Mouse (Mus musculus) kidney, embryonic 16.5 days (tissue): Measurements from ENCODE around the gene Phactr2. TPM values are rescaled to one million over a fixed set of nuclear protein-coding genes. Genes with fewer than 3 reads are reported as not detected.

ENCODE experiments used
- ATAC-seq: fragments of 200-750 bp; cut with Nextera tagmentation; 2 replicates; pipeline ENCODE4 v1.8.0; 2017; ENCODE audit warnings: moderate TSS enrichment; ENCODE audit not compliant: low FRiP score, low TSS enrichment
- H3K27ac ChIP-seq: fragments of 300-500 bp; sonication (generic); 2 replicates; pipeline ENCODE4 v1.5.1; 2014; ENCODE audit warnings: low read length
- H3K27me3 ChIP-seq: fragments of 300-500 bp; sonication (generic); 2 replicates; pipeline ENCODE4 v1.6.1; 2014; ENCODE audit warnings: low read length, control low read depth, mixed read lengths; ENCODE audit not compliant: insufficient read depth
- H3K36me3 ChIP-seq: fragments of 300-500 bp; sonication (generic); 2 replicates; pipeline ENCODE4 v1.6.1; 2014; ENCODE audit warnings: low read length, control low read depth, mixed read lengths; ENCODE audit not compliant: insufficient read depth
- H3K4me1 ChIP-seq: fragments of 300-500 bp; sonication (generic); 2 replicates; pipeline ENCODE4 v1.6.1; 2014; ENCODE audit warnings: low read length, control low read depth, mixed read lengths; ENCODE audit not compliant: insufficient read depth
- H3K4me2 ChIP-seq: fragments of 300-500 bp; sonication (generic); replicated peaks from 2 replicates; pipeline ENCODE4 v1.6.1; 2014; ENCODE audit warnings: low read depth, low read length
- H3K4me3 ChIP-seq: fragments of 300-500 bp; sonication (generic); 2 replicates; pipeline ENCODE4 v1.5.1; 2014; ENCODE audit warnings: mild to moderate bottlenecking, low read length
- H3K9ac ChIP-seq: fragments of 300-500 bp; sonication (generic); replicated peaks from 2 replicates; pipeline ENCODE4 v1.6.1; 2014; ENCODE audit warnings: low read length
- H3K9me3 ChIP-seq: fragments of 300-500 bp; sonication (generic); 2 replicates; pipeline ENCODE4 v1.6.1; 2016; ENCODE audit warnings: low read length, control low read depth
- WGBS: fragments of 180-500 bp; shearing (Covaris S2); extraction: QIAGEN DNeasy Blood & Tissue Kit; methylation state at CpG from one replicate; pipeline ENCODE4 v1.1.7; 2014; 5-methylcytosine and 5-hydroxymethylcytosine counted together
- polyA plus RNA-seq: library from polyadenylated mRNA; unstranded; fragments of >200 nt; fragmentation: Nextera tagmentation; extraction: Ambion mirVana; gene quantifications from 2 replicates; pipeline ENCODE4 v1.2.1, GENCODE M21; 2015

Phactr2 gene
- polyA plus RNA-seq, 1 experiment from 2014 or later, result 26.9 TPM

DNA sequence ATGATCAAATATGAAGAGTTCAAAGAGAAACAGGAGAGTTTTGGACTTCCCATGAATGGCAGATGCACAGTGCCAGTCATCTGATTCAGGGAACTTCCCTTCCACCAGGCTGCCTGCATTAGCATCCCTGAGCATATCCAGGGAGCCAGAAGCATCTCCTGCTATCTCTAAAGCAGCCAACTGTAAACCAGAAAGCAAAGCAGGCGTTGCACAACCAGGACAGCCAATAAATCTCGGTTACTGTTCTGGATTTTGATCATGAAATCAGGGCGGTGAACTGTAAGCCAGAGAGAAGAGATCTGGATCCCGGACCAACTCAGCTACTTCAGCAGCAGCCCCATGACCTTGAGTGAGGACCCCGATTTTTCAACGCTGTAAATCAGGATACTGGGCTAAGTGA lies 173.6 kb downstream of the Phactr2 start:
- Histone ChIP-seq H3K27ac (peak overlapping the region; percentile 54), H3K9ac (no peak overlapping the region), H3K27me3 (no peaks in the 10 kb centered on the region), H3K4me3 (no peak overlapping the region), H3K4me2 (no peak overlapping the region), H3K36me3 (no peaks in the 10 kb centered on the region), H3K9me3 (no peaks in the 10 kb centered on the region), H3K4me1 (peaks cover 34% of the 10 kb centered on the region)
- WGBS, result 36% methylated on average over 6 of the region's 6 CpGs
- no peak for ATAC-seq

DNA sequence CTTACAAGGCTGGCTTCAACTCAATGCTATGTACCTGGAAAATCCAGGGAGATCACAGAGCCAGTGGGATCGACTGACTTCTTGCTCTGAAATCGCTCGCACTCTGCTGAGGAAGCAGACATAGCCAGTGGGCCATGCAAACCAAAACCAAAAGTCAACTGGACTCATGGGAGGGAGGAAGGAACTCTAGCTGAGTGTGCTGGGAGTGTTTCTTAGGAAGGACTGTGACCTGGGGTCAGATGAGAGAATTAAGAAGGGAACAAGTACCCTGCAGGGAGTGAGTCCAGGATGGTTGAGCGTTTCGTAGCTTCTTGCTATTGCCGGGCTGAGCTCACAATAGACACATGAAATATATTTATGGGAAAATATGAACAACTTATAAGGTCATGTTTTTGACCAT lies 174.0 kb downstream of the Phactr2 start:
- no peak overlapping the region for H3K4me2 ChIP-seq
- H3K27me3 ChIP-seq, result no peaks in the 10 kb centered on the region
- H3K36me3 ChIP-seq, result no peaks in the 10 kb centered on the region
- peaks cover 34% of the 10 kb centered on the region for H3K4me1 ChIP-seq
- no peak overlapping the region for H3K4me3 ChIP-seq
- peak overlapping the region; percentile 31; the same call in 1 of the 2 replicates for H3K27ac ChIP-seq
- no peaks in the 10 kb centered on the region for H3K9me3 ChIP-seq
- WGBS, result 52% methylated on average over 6 of the region's 6 CpGs
- H3K9ac ChIP-seq, result no peak overlapping the region
- no peak; the same call in 1 of the 2 replicates for ATAC-seq

DNA sequence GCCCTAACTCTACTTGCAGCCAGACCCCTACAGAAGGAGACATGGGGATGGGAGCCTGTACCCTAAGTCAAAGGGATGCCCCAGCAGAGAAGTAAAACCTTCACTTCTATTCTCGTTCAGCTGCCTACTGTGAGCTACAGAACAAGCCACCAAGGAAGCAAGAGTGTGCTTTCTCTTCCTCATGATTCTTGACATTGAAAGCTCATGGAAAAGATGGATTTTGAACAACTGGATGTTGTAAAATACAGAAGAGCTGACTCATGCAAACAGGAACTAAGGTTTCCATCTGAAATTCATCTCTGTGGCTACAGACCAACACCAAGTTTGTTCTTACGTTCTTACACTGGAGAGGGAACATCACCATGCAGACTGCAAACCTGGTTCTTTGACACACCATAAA lies 179.3 kb downstream of the Phactr2 start:
- Histone ChIP-seq H3K4me2 (no peak overlapping the region), H3K27ac (no peak overlapping the region), H3K4me3 (no peak overlapping the region), H3K27me3 (no peaks in the 10 kb centered on the region), H3K9ac (no peak overlapping the region), H3K4me1 (peaks cover 5% of the 10 kb centered on the region; the same call in 1 of the 2 replicates), H3K36me3 (0 out of 2 replicates have a peak, but pooled peaks cover 2% of the 10 kb centered on the region), H3K9me3 (no peaks in the 10 kb centered on the region)
- WGBS, result 81% methylated on average over 2 of the region's 2 CpGs
- ATAC-seq, result no peak

GRCm38 (mm10) chr10:13292026-13292425 lies 182.2 kb downstream of the Phactr2 start:
- no peaks in the 10 kb centered on the region for H3K9me3 ChIP-seq
- no peak overlapping the region for H3K9ac ChIP-seq
- no peak overlapping the region for H3K4me2 ChIP-seq
- ATAC-seq, result no peak
- H3K27ac ChIP-seq, result no peak overlapping the region
- 0 out of 2 replicates have a peak, but pooled peaks cover 2% of the 10 kb centered on the region for H3K36me3 ChIP-seq
- peaks cover 4% of the 10 kb centered on the region; the same call in 1 of the 2 replicates for H3K4me1 ChIP-seq
- 55% methylated on average over 2 of the region's 2 CpGs for WGBS
- H3K27me3 ChIP-seq, result no peaks in the 10 kb centered on the region
- no peak overlapping the region for H3K4me3 ChIP-seq

- Histone ChIP-seq H3K27ac (no peak overlapping the region), H3K27me3 (no peaks in the 10 kb centered on the region), H3K9me3 (no peaks in the 10 kb centered on the region), H3K4me1 (peaks cover 4% of the 10 kb centered on the region; the same call in 1 of the 2 replicates), H3K9ac (no peak overlapping the region), H3K4me3 (no peak overlapping the region), H3K4me2 (no peak overlapping the region), H3K36me3 (0 out of 2 replicates have a peak, but pooled peaks cover 2% of the 10 kb centered on the region)
- no peak for ATAC-seq
- 91% methylated on average over 8 of the region's 8 CpGs for WGBS
Observed at GRCm38 (mm10) chr10:13289252-13289961, 184.8 kb downstream of the Phactr2 start.

- Histone ChIP-seq H3K4me3 (no peak overlapping the region), H3K4me2 (no peak overlapping the region), H3K27me3 (no peaks in the 10 kb centered on the region), H3K9ac (no peak overlapping the region), H3K9me3 (no peaks in the 10 kb centered on the region), H3K4me1 (peaks cover 4% of the 10 kb centered on the region; the same call in 1 of the 2 replicates), H3K36me3 (0 out of 2 replicates have a peak, but pooled peaks cover 2% of the 10 kb centered on the region), H3K27ac (no peak overlapping the region)
- 95% methylated on average over 5 of the region's 5 CpGs for WGBS
- ATAC-seq, result no peak
Observed at GRCm38 (mm10) chr10:13288296-13288695, 185.9 kb downstream of the Phactr2 start.

DNA sequence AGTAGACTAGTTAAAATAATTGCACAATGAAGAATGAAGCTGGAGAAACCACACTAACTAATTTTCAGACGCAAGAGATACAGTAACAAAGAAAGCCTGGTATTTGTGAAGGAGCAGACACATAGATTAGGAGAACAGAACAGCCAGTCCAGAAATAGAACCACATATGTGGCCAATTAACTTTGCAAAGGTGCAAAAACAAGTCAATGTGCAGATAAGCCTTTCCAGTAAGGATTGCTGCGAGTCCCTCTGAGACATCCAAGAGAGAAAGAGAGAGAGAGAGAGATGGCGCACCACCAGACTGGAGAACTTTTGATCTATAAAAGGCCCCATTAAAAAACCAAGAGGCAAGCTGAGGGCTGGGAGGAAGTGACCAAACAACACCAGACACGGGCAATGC lies 190.8 kb downstream of the Phactr2 start:
- Histone ChIP-seq H3K27ac (no peak overlapping the region), H3K27me3 (no peaks in the 10 kb centered on the region), H3K36me3 (peaks cover 3% of the 10 kb centered on the region; the same call in 1 of the 2 replicates), H3K9ac (no peak overlapping the region), H3K9me3 (no peaks in the 10 kb centered on the region), H3K4me1 (no peaks in the 10 kb centered on the region), H3K4me2 (no peak overlapping the region), H3K4me3 (no peak overlapping the region)
- no peak for ATAC-seq
- WGBS, result 71% methylated on average over 4 of the region's 4 CpGs

- no peaks in the 10 kb centered on the region for H3K9me3 ChIP-seq
- WGBS, result 83% methylated on average over 6 of the region's 6 CpGs
- no peaks in the 10 kb centered on the region for H3K4me1 ChIP-seq
- no peak overlapping the region for H3K4me2 ChIP-seq
- no peak overlapping the region for H3K4me3 ChIP-seq
- no peaks in the 10 kb centered on the region for H3K27me3 ChIP-seq
- H3K36me3 ChIP-seq, result peaks cover 3% of the 10 kb centered on the region; the same call in 1 of the 2 replicates
- H3K9ac ChIP-seq, result no peak overlapping the region
- no peak overlapping the region for H3K27ac ChIP-seq
- ATAC-seq, result no peak
Observed at GRCm38 (mm10) chr10:13280298-13280853, 193.8 kb downstream of the Phactr2 start.

DNA sequence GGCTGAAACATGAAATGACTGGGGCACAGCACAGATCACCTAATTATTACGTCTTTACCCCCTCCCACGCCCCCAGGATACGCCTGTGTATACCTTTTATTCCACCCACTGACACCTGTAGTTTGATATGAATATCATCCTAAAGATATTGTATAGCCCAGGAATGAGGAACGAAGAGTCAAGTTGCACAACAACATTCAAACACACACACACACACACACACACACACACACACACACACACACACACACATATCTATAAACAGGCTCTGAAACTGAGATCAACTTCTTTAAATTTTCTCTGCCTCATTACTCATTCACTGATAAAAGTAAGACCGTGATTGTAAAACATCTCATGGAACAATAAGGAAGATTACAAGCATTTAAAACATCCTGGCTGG lies 197.9 kb downstream of the Phactr2 start:
- Histone ChIP-seq H3K4me3 (no peak overlapping the region), H3K4me2 (no peak overlapping the region), H3K9me3 (no peaks in the 10 kb centered on the region), H3K27me3 (no peaks in the 10 kb centered on the region), H3K4me1 (no peaks in the 10 kb centered on the region), H3K36me3 (peaks cover 3% of the 10 kb centered on the region; the same call in 1 of the 2 replicates), H3K9ac (no peak overlapping the region), H3K27ac (no peak overlapping the region)
- WGBS, result 84% methylated on average over 5 of the region's 5 CpGs
- ATAC-seq, result no peak

- Histone ChIP-seq H3K36me3 (peaks cover 3% of the 10 kb centered on the region; the same call in 1 of the 2 replicates), H3K27me3 (no peaks in the 10 kb centered on the region), H3K4me3 (no peak overlapping the region), H3K27ac (no peak overlapping the region), H3K4me2 (no peak overlapping the region), H3K9me3 (no peaks in the 10 kb centered on the region), H3K4me1 (peaks cover 3% of the 10 kb centered on the region; the same call in 1 of the 2 replicates), H3K9ac (no peak overlapping the region)
- no peak for ATAC-seq
- 88% methylated on average over 6 of the region's 6 CpGs for WGBS
Observed at GRCm38 (mm10) chr10:13275152-13275551, 199.1 kb downstream of the Phactr2 start.
